Mouse (Mus musculus) C2C12 (cell line): ENCODE measurements around the gene Atxn1.

Source experiments
- CTCF ChIP-seq: IDR thresholded peaks from one replicate; pipeline ENCODE4 v1.5.1; 2011; ENCODE audit not compliant: control insufficient read depth, insufficient read depth, insufficient read length
- MAX ChIP-seq: IDR thresholded peaks from one replicate; pipeline ENCODE4 v1.6.1; 2011; ENCODE audit warnings: mild to moderate bottlenecking, control low read depth
- MYOD1 ChIP-seq: IDR thresholded peaks from one replicate; pipeline ENCODE4 v1.6.1; 2011; ENCODE audit warnings: low read depth; ENCODE audit not compliant: control insufficient read depth, insufficient read length
- MYOG ChIP-seq: IDR thresholded peaks from one replicate; pipeline ENCODE4 v1.6.1; 2011; ENCODE audit not compliant: control insufficient read depth, insufficient read length; ENCODE audit errors: extremely low read depth
- USF1 ChIP-seq: IDR thresholded peaks from one replicate; pipeline ENCODE4 v1.6.1; 2011; ENCODE audit warnings: low read depth, mild to moderate bottlenecking, control low read depth, moderate library complexity

DNA sequence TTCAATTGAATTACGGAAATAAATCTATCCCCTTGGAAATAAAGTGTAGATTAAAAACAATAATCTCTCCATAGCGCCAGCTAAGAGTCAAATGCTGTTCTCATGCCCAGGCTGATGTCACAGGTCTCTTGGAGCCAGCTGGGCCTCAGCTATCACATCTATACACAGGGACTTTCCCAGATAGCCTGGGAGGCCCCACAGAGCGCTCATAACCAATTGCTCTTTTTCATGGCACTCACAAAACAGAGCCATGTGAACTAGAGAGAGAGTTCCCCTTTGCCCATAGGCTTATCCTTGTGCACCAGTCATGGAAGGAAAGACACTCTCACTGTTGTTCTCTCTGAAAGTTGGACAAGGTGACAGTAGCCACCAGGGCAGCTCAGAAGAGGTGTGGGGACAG lies 230.3 kb downstream of the Atxn1 start:
- no peak for TF ChIP-seq MYOD1
- TF ChIP-seq USF1: no peak
- TF ChIP-seq CTCF: no peak
- no peak for TF ChIP-seq MYOG
- TF ChIP-seq MAX: no peak
